Mouse (Mus musculus): ENCODE data around the gene Nr2f6. TPM values are rescaled to one million over a fixed set of nuclear protein-coding genes. Genes with fewer than 3 reads are reported as not detected.

The Nr2f6 gene
- polyA plus RNA-seq, 1 experiment from 2014 or later: 21.3 TPM

DNA sequence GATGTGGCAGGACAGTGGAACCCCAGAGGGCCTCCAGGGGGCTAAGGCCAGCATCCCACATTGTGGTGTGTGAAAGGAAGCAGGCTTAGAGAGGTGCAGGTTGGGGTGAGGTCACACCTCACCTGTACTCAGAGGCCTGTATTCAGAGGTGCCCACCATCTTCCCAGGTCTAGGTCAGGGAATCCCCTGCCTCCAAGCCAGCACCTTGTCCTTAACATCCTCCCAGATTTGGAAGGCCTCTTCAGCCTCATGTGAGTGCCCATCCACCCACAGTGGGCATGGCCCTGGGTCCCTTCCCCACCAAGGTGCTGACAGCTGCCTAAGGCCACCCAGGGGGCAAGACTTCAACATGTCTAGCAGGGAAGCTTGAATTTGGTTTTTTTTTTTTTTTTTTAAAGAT is 19.7 kb upstream of the Nr2f6 start:
- Histone ChIP-seq H3K36me3 (peaks cover 35% of the 10 kb centered on the region), H3K4me1 (replicated peaks) (peaks cover 21% of the 10 kb centered on the region), H3K4me3 (no peak overlapping the region), H3K4me2 (no peak overlapping the region), H3K27me3 (no peaks in the 10 kb centered on the region), H3K9ac (no peak overlapping the region), H3K9me3 (no peaks in the 10 kb centered on the region), H3K27ac (no peak overlapping the region)
- no peak for ATAC-seq (ENCODE audit: low FRiP score)

DNA sequence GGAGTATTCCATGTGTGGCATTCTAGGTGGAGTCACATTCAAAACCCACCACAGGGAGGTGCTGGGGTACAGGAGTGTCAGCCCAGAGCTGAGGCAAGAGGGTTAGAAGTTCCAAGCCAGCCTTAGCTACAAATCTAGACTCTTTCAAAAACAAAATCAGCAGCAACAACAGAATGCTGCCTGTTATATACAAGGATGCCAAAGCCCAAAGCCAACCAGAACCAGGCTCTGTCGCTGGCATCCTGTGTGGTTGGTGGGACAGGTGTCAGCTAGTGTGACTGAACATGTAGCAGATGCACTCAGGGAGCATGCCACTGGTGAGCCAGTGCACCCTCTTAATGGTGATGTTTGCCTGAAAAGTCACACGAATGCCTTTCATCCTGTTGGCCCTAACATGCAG is 19.1 kb upstream of the Nr2f6 start:
- no peak overlapping the region for H3K27ac ChIP-seq
- no peak for ATAC-seq (ENCODE audit: low FRiP score)
- H3K36me3 ChIP-seq: peaks cover 35% of the 10 kb centered on the region
- no peak overlapping the region for H3K4me2 ChIP-seq
- no peaks in the 10 kb centered on the region for H3K9me3 ChIP-seq
- 90% methylated on average over 2 of the region's 2 CpGs for whole genome bisulfite sequencing
- H3K27me3 ChIP-seq: no peaks in the 10 kb centered on the region
- peaks cover 18% of the 10 kb centered on the region for H3K4me1 ChIP-seq (replicated peaks)
- no peak overlapping the region for H3K9ac ChIP-seq
- H3K4me3 ChIP-seq: no peak overlapping the region

DNA sequence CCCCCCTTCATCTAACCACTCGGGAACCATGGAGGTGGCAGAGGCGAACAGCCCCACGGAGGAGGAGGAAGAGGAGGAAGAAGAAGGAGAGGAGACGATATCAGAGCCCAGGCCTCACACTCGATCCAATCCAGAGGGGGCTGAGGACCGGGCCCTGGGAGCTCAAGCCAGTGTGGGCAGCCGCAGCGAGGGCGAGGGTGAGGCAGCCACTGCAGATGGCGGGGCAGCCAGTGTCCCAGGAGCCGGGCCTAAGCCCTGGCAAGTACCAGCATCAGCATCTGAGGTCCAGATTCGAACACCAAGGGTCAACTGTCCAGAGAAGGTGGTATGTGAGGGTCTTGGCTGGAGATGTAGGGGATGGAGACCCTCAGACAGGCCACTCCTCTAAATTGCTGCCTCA is 15.9 kb upstream of the Nr2f6 start:
- Histone ChIP-seq H3K4me3 (peak overlapping the region; percentile 74), H3K4me2 (peak overlapping the region; percentile 79), H3K9me3 (no peaks in the 10 kb centered on the region), H3K27ac (no peak overlapping the region), H3K9ac (peak overlapping the region; percentile 84; the same call in 1 of the 2 replicates), H3K4me1 (replicated peaks) (peaks cover 12% of the 10 kb centered on the region), H3K36me3 (peaks cover 25% of the 10 kb centered on the region), H3K27me3 (no peaks in the 10 kb centered on the region)
- WGBS: 84% methylated on average over 12 of the region's 12 CpGs
- ATAC-seq (ENCODE audit: low FRiP score): no peak

DNA sequence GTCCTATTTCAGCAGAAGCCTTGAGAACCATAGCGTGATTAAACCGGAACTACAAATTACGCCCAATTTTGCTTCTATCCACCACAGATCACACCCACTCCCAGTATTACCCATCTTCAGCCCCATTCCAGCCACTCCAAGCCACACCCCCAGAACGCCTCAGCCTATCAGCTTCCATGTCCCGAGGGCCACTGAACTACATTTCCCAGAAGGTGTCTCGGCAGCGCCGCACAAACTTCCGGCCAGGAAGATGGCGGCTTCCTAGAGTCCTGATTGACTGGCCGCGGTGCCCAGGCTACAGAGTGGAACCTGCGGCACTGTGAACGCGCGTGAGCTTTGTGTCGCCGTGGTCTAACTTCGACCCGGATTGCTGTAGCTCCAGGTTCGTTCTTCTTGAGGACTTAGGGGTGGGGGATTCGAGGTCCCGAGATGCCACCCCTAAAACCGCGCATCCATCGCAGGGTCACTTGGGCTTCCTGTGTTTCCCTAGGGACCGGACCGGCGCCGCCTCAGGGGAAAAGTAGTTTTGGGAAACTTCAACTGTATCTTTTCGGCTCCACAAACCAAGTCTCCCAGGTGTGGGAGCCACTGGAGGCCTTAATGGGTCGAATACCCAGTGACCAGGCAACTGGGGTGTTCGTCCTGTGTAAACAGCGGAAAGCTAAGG is 15.0 kb upstream of the Nr2f6 start, which contains the start of gene Babam1:
TSS of gene Babam1 (plus strand) at position 223 of the 667 bp plus-strand sequence.
- Histone ChIP-seq H3K4me1 (replicated peaks) (peaks cover 12% of the 10 kb centered on the region), H3K9me3 (no peaks in the 10 kb centered on the region), H3K9ac (peak within 1 kb of the TSS; percentile 84), H3K4me2 (peak within 1 kb of the TSS; percentile 79), H3K4me3 (peak within 1 kb of the TSS; percentile 74), H3K27me3 (no peaks in the 10 kb centered on the region), H3K27ac (peak within 1 kb of the TSS; percentile 76), H3K36me3 (peaks cover 25% of the 10 kb centered on the region)
- ATAC-seq (ENCODE audit: low FRiP score): peak; percentile 97
- WGBS: 1% methylated on average over 34 of the region's 34 CpGs

DNA sequence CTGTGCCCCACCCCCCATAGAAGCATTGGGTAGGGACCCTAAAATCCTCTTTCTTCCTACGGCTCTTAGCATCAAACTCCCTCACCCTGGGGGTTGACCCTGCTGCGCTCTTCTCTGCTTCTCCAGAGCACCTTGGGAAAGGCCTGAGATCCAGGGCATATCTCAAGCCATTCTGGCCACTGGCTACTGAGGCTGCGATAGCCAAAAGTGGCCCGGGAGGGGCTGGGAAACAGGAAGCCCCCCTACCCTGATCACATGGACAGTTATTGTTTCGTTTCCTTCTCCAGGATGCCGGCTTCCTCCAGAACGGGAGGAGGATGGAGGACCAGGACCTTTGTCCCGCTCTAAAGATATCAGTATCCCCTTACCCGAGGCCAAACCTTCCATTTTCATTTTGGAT is 13.9 kb upstream of the Nr2f6 start, which contains the start of gene Ushbp1:
TSS of gene Ushbp1 (minus strand) at position 174 of the 400 bp plus-strand sequence.
- Histone ChIP-seq H3K9ac (peak within 1 kb of the TSS; percentile 84; the same call in 1 of the 2 replicates), H3K36me3 (peaks cover 20% of the 10 kb centered on the region), H3K27me3 (no peaks in the 10 kb centered on the region), H3K4me2 (peak within 1 kb of the TSS; percentile 79), H3K4me3 (peak within 1 kb of the TSS; percentile 74), H3K27ac (peak within 1 kb of the TSS; percentile 76), H3K4me1 (replicated peaks) (peaks cover 12% of the 10 kb centered on the region), H3K9me3 (no peaks in the 10 kb centered on the region)
- WGBS: 83% methylated on average over 9 of the region's 9 CpGs
- ATAC-seq (ENCODE audit: low FRiP score): no peak

DNA sequence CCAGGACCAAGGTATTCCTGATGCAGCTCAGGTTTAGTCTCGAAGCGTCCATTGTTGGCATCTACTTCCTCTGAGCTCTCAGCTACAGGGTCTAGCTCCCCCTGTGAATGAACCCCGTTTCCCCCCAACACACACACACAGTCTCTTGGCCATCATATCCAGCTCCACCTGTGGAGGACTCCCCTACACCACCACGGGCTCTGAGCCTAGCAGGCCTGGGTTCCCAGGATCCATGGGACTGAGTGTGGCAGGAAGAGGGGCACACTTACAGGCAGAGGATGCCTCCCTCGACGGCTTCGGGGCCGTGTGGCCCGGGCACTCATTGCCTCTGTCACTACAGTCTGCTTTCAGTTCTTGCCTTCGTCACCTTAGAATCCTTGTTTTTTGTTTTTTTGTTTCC is 13.3 kb upstream of the Nr2f6 start:
- Histone ChIP-seq H3K27ac (0 out of 2 replicates have a peak overlapping the region, but pooled peaks have one; percentile 23), H3K9ac (no peak overlapping the region), H3K36me3 (peaks cover 17% of the 10 kb centered on the region), H3K9me3 (no peaks in the 10 kb centered on the region), H3K4me2 (no peak overlapping the region), H3K4me1 (replicated peaks) (peaks cover 12% of the 10 kb centered on the region), H3K4me3 (no peak overlapping the region), H3K27me3 (no peaks in the 10 kb centered on the region)
- ATAC-seq (ENCODE audit: low FRiP score): no peak
- 80% methylated on average over 10 of the region's 10 CpGs for WGBS

DNA sequence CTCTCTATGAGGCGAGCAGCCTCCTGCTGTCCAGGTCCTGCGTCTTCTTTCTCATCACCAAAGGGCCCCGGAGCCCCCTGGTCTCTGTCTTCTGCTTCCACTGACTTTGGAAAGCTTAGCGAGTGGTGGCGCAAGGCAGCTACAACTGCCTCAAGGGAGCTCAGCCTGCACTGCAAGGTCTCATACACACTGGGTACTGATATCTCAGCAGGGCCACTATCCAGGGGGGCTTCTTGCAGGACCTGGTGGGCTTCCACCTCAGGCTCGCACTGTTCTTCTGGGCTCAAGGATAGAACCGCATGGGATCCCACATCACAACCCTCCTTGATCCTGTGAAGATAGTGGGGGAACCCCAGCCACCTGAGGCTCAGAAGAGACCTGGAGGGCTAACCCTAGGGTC is 12.7 kb upstream of the Nr2f6 start:
- Histone ChIP-seq H3K27me3 (no peaks in the 10 kb centered on the region), H3K9me3 (no peaks in the 10 kb centered on the region), H3K4me1 (replicated peaks) (peaks cover 12% of the 10 kb centered on the region), H3K9ac (0 out of 2 replicates have a peak overlapping the region, but pooled peaks have one; percentile 25), H3K27ac (no peak overlapping the region), H3K4me2 (no peak overlapping the region), H3K36me3 (peaks cover 12% of the 10 kb centered on the region), H3K4me3 (no peak overlapping the region)
- no peak for ATAC-seq (ENCODE audit: low FRiP score)
- WGBS: 82% methylated on average over 7 of the region's 7 CpGs

DNA sequence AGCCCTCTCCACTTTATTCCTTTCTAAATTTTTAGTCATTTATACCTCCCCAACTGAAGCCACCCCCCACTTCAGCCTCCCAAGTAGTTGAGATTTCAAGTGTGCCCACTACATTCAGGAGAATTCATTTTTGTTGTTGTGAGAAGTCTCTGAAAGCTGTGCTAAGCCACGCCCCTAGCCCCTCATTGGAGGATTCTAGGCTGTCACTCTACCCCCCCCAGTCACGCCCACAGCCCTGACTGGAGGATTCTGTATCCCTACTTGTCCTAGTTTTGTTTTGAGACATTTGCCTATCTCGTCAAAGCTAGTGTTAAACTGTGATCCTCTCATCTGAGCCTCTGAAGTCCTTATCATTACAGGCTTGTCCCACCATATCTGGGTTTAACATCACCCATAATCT is 11.1 kb upstream of the Nr2f6 start:
- H3K4me3 ChIP-seq: no peak overlapping the region
- no peak for ATAC-seq (ENCODE audit: low FRiP score)
- H3K27ac ChIP-seq: no peak overlapping the region
- H3K27me3 ChIP-seq: no peaks in the 10 kb centered on the region
- no peak overlapping the region for H3K9ac ChIP-seq
- no peaks in the 10 kb centered on the region for H3K36me3 ChIP-seq
- WGBS: 13% methylated on average over 3 of the region's 3 CpGs
- H3K9me3 ChIP-seq: no peaks in the 10 kb centered on the region
- H3K4me1 ChIP-seq (replicated peaks): peaks cover 12% of the 10 kb centered on the region
- no peak overlapping the region for H3K4me2 ChIP-seq

DNA sequence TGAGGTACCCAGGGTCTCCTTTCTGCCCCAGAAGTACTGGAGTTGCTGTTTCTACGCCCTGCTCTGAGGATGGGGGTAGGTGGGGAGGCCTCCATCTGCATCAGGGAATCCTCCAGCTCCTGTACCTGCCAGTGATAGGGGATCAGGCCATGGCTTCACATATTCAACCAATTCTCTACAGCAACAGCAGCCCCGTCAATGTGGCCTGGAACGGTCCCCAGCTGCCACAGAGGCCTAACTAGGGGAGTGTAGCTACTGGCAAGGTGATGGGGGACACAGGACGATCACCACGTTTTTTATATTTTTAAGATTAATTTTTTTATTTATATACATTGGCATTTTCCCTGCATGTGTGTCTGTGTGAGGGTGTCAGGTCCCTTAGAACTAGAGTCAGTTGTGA is 10.6 kb upstream of the Nr2f6 start:
- H3K4me3 ChIP-seq: no peak overlapping the region
- no peak for ATAC-seq (ENCODE audit: low FRiP score)
- H3K4me2 ChIP-seq: no peak overlapping the region
- H3K9me3 ChIP-seq: no peaks in the 10 kb centered on the region
- no peak overlapping the region for H3K9ac ChIP-seq
- no peaks in the 10 kb centered on the region for H3K27me3 ChIP-seq
- WGBS: 77% methylated on average over 5 of the region's 5 CpGs
- peaks cover 7% of the 10 kb centered on the region for H3K4me1 ChIP-seq (replicated peaks)
- H3K36me3 ChIP-seq: no peaks in the 10 kb centered on the region
- H3K27ac ChIP-seq: no peak overlapping the region

DNA sequence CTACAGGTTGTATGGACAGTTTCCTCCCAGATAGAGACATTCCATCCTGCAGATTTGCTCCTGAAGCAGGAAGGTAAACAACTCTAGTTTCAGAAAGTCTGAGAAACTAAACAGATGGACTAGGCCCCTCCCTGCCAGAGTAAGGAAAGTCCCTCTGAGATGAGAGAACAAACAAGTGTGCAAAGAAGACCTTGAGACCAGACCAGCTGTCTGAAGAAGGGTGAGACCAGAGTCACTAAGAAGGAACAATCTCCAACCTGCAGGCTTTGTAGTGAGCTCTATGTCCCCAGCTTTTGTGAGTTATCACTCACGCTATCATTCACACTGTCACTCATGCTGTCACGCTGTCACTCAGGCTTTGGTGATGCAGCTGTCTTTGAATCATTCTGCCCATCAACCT is 9.9 kb upstream of the Nr2f6 start:
- no peaks in the 10 kb centered on the region for H3K27me3 ChIP-seq
- no peak overlapping the region for H3K27ac ChIP-seq
- 95% methylated on average over 2 of the region's 2 CpGs for WGBS
- H3K4me2 ChIP-seq: no peak overlapping the region
- H3K36me3 ChIP-seq: no peaks in the 10 kb centered on the region
- no peak overlapping the region for H3K9ac ChIP-seq
- H3K9me3 ChIP-seq: no peaks in the 10 kb centered on the region
- ATAC-seq (ENCODE audit: low FRiP score): no peak
- no peak overlapping the region for H3K4me3 ChIP-seq
- H3K4me1 ChIP-seq (replicated peaks): peaks cover 4% of the 10 kb centered on the region; the same call in 1 of the 2 replicates

DNA sequence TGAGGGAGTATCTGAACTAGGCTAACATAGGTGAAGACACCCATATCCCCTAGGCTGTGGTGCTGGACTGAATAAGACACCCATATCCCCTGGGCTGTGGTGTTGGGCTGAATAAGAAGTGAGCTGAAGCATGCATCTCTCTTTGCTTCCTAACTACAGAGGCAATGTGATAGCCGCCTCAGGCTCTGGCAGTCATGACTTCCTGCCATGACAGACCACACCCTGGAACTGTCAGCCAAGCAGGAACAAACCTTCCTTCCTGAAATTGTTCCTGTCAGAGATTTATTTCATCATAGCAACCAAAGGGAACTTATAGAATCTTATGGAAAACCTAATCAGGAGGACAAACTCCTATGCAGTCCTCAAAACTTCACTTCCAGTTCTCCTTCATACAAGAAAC is 6.5 kb upstream of the Nr2f6 start:
- H3K4me3 ChIP-seq: no peak overlapping the region
- no peak overlapping the region for H3K27ac ChIP-seq
- no peaks in the 10 kb centered on the region for H3K9me3 ChIP-seq
- no peaks in the 10 kb centered on the region for H3K27me3 ChIP-seq
- no peak for ATAC-seq (ENCODE audit: low FRiP score)
- WGBS: 82% methylated on average over 1 of the region's 1 CpGs
- H3K4me1 ChIP-seq (replicated peaks): peaks cover 5% of the 10 kb centered on the region
- no peak overlapping the region for H3K9ac ChIP-seq
- no peak overlapping the region for H3K4me2 ChIP-seq
- H3K36me3 ChIP-seq: no peaks in the 10 kb centered on the region

DNA sequence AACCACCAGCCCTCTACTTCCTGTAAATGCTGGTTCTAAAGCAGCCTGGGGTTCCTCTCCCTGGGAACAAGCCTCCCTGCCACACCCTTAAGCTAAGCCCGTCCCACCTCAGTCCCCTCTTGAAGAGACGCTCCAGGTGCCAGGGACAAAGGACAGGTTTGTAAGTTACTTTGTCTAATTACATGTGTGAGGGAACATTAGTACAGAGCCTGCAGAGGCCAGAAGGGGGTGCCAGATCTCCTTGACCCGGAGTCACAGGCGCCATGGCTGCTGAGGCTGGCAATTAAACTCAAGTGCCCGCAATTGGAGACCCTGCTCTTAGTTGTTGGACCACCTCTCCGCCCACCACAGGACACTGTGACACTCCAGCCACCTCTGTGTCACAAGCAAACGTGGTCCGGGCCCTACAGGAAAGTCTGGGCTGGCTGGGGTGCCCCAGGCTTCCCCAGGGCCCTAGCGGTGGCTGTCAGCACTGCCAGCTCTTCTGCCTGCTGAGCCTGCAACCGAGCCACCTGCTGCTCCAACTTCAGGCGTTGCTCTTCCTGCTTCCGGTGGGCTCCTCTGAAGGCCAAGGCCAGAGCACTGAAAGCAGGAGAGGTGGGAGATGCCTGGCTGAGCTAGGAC is 3.6 kb upstream of the Nr2f6 start:
- Histone ChIP-seq H3K36me3 (no peaks in the 10 kb centered on the region), H3K4me3 (no peak overlapping the region), H3K9me3 (no peaks in the 10 kb centered on the region), H3K27ac (no peak overlapping the region), H3K27me3 (no peaks in the 10 kb centered on the region), H3K4me1 (replicated peaks) (peaks cover 28% of the 10 kb centered on the region), H3K4me2 (no peak overlapping the region), H3K9ac (no peak overlapping the region)
- no peak for ATAC-seq (ENCODE audit: low FRiP score)
- WGBS: 75% methylated on average over 12 of the region's 12 CpGs

DNA sequence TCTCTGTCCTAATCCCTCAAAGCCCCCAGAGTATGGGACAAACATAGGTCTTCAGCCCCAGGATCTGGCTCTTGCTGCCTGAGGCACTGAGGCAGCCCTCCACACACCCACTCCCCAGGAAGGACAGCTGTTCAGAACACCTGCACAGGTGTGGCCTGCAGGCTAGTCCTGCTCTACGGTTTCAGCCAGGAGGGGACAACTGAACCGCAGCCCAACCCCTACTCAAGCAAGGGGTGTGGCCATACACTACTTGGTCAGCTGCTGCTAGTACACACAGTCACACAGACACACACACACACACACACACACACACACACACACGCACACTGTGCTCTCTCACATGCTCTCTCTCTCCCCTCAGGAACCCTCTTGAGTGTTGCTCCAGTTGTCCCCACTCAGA is 2.1 kb upstream of the Nr2f6 start:
- 54% methylated on average over 3 of the region's 3 CpGs for WGBS
- H3K36me3 ChIP-seq: no peaks in the 10 kb centered on the region
- no peaks in the 10 kb centered on the region for H3K27me3 ChIP-seq
- H3K4me1 ChIP-seq (replicated peaks): peaks cover 43% of the 10 kb centered on the region
- ATAC-seq (ENCODE audit: low FRiP score): no peak
- H3K4me2 ChIP-seq: no peak overlapping the region
- no peak overlapping the region for H3K27ac ChIP-seq
- H3K9ac ChIP-seq: no peak overlapping the region
- no peak overlapping the region for H3K4me3 ChIP-seq
- no peaks in the 10 kb centered on the region for H3K9me3 ChIP-seq

Measured in hindbrain, embryonic 13.5 days (tissue).